10 mouse cellular contexts compared by ENCODE assay signal in genomic region chr2:168574934-168575333, GRCm38 (mm10). TPM values are rescaled to one million over a fixed set of nuclear protein-coding genes. Genes with fewer than 3 reads are reported as not detected.
DNase-seq lines count a peak whose midpoint lies in the region; ATAC-seq lines count a peak whose summit lies in the region.
"Had no signal": no experiment of that assay in that cellular context is flagged by ENCODE, and none has a peak within 500 bp of the region (broad histone marks: within the 10 kb centered on the region; RNA-seq: fewer than 3 reads in every experiment).

No protein-coding gene starts in this region.

- peak overlapping the region; percentile 5 for H3K27ac ChIP-seq in heart, embryonic 16.5 days (ENCODE audit: low read length)
- peak overlapping the region; percentile 14; the same call in 1 of the 2 replicates for H3K27ac ChIP-seq in intestine, embryonic 14.5 days (ENCODE audit: low read depth)
- H3K27ac ChIP-seq in stomach, embryonic 16.5 days (ENCODE audit: low read length), result peak overlapping the region; percentile 49
- H3K27ac ChIP-seq in forebrain, embryonic 10.5 days, result no peak overlapping the region
- H3K27ac ChIP-seq: limb, embryonic 15.5 days had no signal

- H3K27me3 ChIP-seq in heart, embryonic 16.5 days (ENCODE audit: control insufficient read depth, insufficient read depth, low read length), result no peaks in the 10 kb centered on the region
- no peaks in the 10 kb centered on the region for H3K27me3 ChIP-seq in intestine, embryonic 14.5 days (replicated peaks; ENCODE audit: control insufficient read depth, insufficient read depth, low read length)
- H3K27me3 ChIP-seq in stomach, embryonic 16.5 days (ENCODE audit: control insufficient read depth, insufficient read depth, low read length), result no peaks in the 10 kb centered on the region
- peaks cover 13% of the 10 kb centered on the region for H3K27me3 ChIP-seq in forebrain, embryonic 10.5 days (ENCODE audit: poor library complexity, severe bottlenecking)
- H3K27me3 ChIP-seq: limb, embryonic 15.5 days had no signal

- WGBS in heart, embryonic 16.5 days, result 38% methylated on average over 10 of the region's 10 CpGs
- 39% methylated on average over 10 of the region's 10 CpGs for WGBS in intestine, embryonic 14.5 days
- WGBS in stomach, embryonic 16.5 days, result 42% methylated on average over 10 of the region's 10 CpGs
- 81% methylated on average over 10 of the region's 10 CpGs for WGBS in forebrain, embryonic 10.5 days

- 0 out of 2 replicates have a peak overlapping the region, but pooled peaks have one; percentile 10 for H3K9ac ChIP-seq in heart, embryonic 16.5 days (ENCODE audit: low read length)
- no peak overlapping the region for H3K9ac ChIP-seq in intestine, embryonic 14.5 days (ENCODE audit: low read length)
- no peak overlapping the region for H3K9ac ChIP-seq in stomach, embryonic 16.5 days (ENCODE audit: low read length)
- H3K9ac ChIP-seq: limb, embryonic 15.5 days had no signal

- no peaks in the 10 kb centered on the region for H3K9me3 ChIP-seq in heart, embryonic 16.5 days (replicated peaks; ENCODE audit: control insufficient read depth, low read length)
- 0 out of 2 replicates have a peak, but pooled peaks cover 2% of the 10 kb centered on the region for H3K9me3 ChIP-seq in intestine, embryonic 14.5 days (ENCODE audit: control insufficient read depth, low read length)
- H3K9me3 ChIP-seq in stomach, embryonic 16.5 days (replicated peaks; ENCODE audit: control insufficient read depth, low read length), result 0 out of 2 replicates have a peak, but pooled peaks cover 4% of the 10 kb centered on the region
- H3K9me3 ChIP-seq in forebrain, embryonic 10.5 days, result peaks cover 9% of the 10 kb centered on the region
- H3K9me3 ChIP-seq: limb, embryonic 15.5 days had no signal

- peak; percentile 35; the same call in 1 of the 2 replicates for ATAC-seq in heart, embryonic 16.5 days (replicated peaks; ENCODE audit: extremely low read depth, insufficient read depth, low FRiP score)
- peak; percentile 92 for ATAC-seq in CD4-positive, CD25-positive, alpha-beta regulatory T cell, adult 4 months
- ATAC-seq in intestine, embryonic 14.5 days (replicated peaks; ENCODE audit: low FRiP score, low TSS enrichment, low read depth), result no peak
- ATAC-seq in stomach, embryonic 16.5 days (ENCODE audit: insufficient read depth, low FRiP score), result no peak

- DNase-seq in heart, postnatal 25 days (ENCODE audit: low spot score), result no peak
- no peak for DNase-seq in intestine, embryonic 14.5 days (ENCODE audit: low spot score)
- no peak for DNase-seq in layer of hippocampus, postnatal 14 days (ENCODE audit: low spot score in 2 of 2)
- DNase-seq in cerebellum, adult 11 months, result no peak
- DNase-seq in forebrain, embryonic 10.5 days (ENCODE audit: extremely low spot score, low spot score), result no peak
- DNase-seq: gastrocnemius, postnatal 14 days had no signal

- intact Hi-C loops in heart, postnatal 25 days (cut with DNase I), result no loop called here

- H3K4me1 ChIP-seq in heart, embryonic 16.5 days (ENCODE audit: control insufficient read depth, insufficient read depth, low read length), result peaks cover 49% of the 10 kb centered on the region
- peaks cover 33% of the 10 kb centered on the region for H3K4me1 ChIP-seq in intestine, embryonic 14.5 days (replicated peaks; ENCODE audit: control insufficient read depth, insufficient read depth, low read length)
- H3K4me1 ChIP-seq in stomach, embryonic 16.5 days (ENCODE audit: control insufficient read depth, insufficient read depth, low read length), result peaks cover 39% of the 10 kb centered on the region
- H3K4me1 ChIP-seq in forebrain, embryonic 10.5 days, result peaks cover 39% of the 10 kb centered on the region

- no peak overlapping the region for H3K4me3 ChIP-seq in heart, embryonic 16.5 days (ENCODE audit: low read length)
- no peak overlapping the region for H3K4me3 ChIP-seq in intestine, embryonic 14.5 days (ENCODE audit: low read depth, low read length)
- H3K4me3 ChIP-seq in stomach, embryonic 16.5 days (replicated peaks; ENCODE audit: low read length), result no peak overlapping the region
- no peak overlapping the region for H3K4me3 ChIP-seq in forebrain, embryonic 10.5 days
- H3K4me3 ChIP-seq: limb, embryonic 15.5 days had no signal

- H3K36me3 ChIP-seq in heart, embryonic 16.5 days (ENCODE audit: control insufficient read depth, insufficient read depth), result peaks cover 12% of the 10 kb centered on the region
- no peaks in the 10 kb centered on the region for H3K36me3 ChIP-seq in intestine, embryonic 14.5 days (ENCODE audit: control insufficient read depth, insufficient read depth, low read length)
- no peaks in the 10 kb centered on the region for H3K36me3 ChIP-seq in stomach, embryonic 16.5 days (ENCODE audit: control insufficient read depth, insufficient read depth, low read length)
- H3K36me3 ChIP-seq in forebrain, embryonic 10.5 days (replicated peaks), result no peaks in the 10 kb centered on the region

- H3K4me2 ChIP-seq in heart, embryonic 16.5 days (ENCODE audit: low read depth, low read length), result no peak overlapping the region
- H3K4me2 ChIP-seq in intestine, embryonic 14.5 days (ENCODE audit: low read length), result 0 out of 2 replicates have a peak overlapping the region, but pooled peaks have one; percentile 1
- H3K4me2 ChIP-seq in stomach, embryonic 16.5 days (ENCODE audit: low read depth, low read length), result no peak overlapping the region
- H3K4me2 ChIP-seq: limb, embryonic 15.5 days had no signal

RNA-seq across cellular contexts. Expression of gene Nfatc2, which starts 26.5 kb away (rescaled TPM):
- polyA plus RNA-seq in heart, embryonic 16.5 days (2015; fragmentation: Nextera tagmentation; extraction: Ambion mirVana), result 10.0 and 10.9 TPM in 2 replicates
- total RNA-seq in heart, postnatal 25 days (2021), result 10 to 100 TPM; 16.7 to 20.8 TPM
- polyA plus RNA-seq in CD4-positive, CD25-positive, alpha-beta regulatory T cell, adult 4 months (2017; shearing (Covaris generic)), result 10 to 100 TPM; 20.9 to 22.6 TPM
- 2.3 TPM in 2 replicates for polyA plus RNA-seq in intestine, embryonic 14.5 days (2014; fragmentation: Nextera tagmentation; extraction: Ambion mirVana)
- 3.1 and 3.3 TPM in 2 replicates for polyA plus RNA-seq in stomach, embryonic 16.5 days (2015; fragmentation: Nextera tagmentation; extraction: Ambion mirVana)
- 10 to 100 TPM; 20.0 to 21.8 TPM for total RNA-seq in layer of hippocampus, postnatal 14 days (2021)
- polyA plus RNA-seq in forebrain, embryonic 10.5 days (2016; fragmentation: Nextera tagmentation; extraction: Ambion mirVana), result 0.36 and 0.53 TPM in 2 replicates

Comparison
In these comparisons a context has a peak if more than half of its experiments do, and no peak if none do; other contexts are left out.
1. ATAC-seq: peak in heart, embryonic 16.5 days (single experiment) and CD4-positive, CD25-positive, alpha-beta regulatory T cell, adult 4 months (single experiment); none in intestine, embryonic 14.5 days (single experiment) and stomach, embryonic 16.5 days (single experiment).